Mouse (Mus musculus) megakaryocyte, adult 5-6 weeks (primary cell): ENCODE data around the gene Chchd3. TPM values are rescaled to one million over a fixed set of nuclear protein-coding genes. Genes with fewer than 3 reads are reported as not detected.

ENCODE experiments used
- ATAC-seq: 2 replicates; pipeline ENCODE4 v1.8.0; 2016; ENCODE audit warnings: mild to moderate bottlenecking, inconsistent platforms; ENCODE audit not compliant: poor library complexity, severe bottlenecking
- total RNA-seq, 2 experiments: library from RNA; stranded (forward) in 1 of 2; stranded (reverse) in 1 of 2; fragments of 153-499, 151-499 nt in 1 of 2; fragments of 221-1000, 200-1000 nt in 1 of 2; gene quantifications; 2 replicates each; pipeline versions ENCODE4 v1.2.3 to v1.2.4; 2015 to 2017

Chchd3 gene
- total RNA-seq, 2 experiments from 2014 or later = 62.2 to 113 TPM

DNA sequence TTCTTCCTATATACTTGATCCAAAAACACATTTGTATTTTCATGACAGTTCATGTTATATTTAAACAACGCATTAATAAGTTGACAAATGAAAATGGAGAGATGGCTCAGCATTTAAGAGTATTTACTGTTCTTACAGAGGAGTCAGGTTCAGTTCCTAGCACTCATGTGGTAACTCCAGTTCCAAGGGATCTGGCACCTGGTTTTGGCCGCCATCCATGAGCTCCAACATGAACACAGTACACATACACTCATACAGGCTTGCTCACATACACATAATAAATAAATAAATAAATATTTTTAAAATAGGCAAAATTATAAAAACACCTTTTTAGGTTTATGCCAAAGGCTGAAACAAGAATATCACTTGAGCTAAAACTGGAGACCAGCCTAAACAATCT lies 35.0 kb downstream of the Chchd3 start:
- ATAC-seq = no peak

DNA sequence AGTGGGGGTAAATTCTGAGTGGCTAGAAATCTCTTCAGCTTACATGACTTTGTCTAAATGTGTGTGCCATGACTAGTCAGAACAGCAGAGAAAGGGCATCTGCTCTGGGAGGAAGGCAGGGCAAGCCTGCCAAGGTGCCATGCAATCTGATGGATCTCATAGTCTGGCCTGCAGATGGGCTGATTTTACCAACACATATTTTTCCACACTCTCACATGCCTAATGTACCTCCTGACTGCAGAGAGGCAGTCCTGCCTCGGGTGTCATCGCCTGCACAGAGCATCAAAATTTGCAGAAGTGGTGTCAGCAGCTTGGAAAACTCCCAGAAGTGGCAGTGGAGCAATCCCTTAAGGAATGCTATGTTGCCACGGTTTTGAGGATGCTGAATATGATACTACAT lies 55.5 kb downstream of the Chchd3 start:
- ATAC-seq = no peak

DNA sequence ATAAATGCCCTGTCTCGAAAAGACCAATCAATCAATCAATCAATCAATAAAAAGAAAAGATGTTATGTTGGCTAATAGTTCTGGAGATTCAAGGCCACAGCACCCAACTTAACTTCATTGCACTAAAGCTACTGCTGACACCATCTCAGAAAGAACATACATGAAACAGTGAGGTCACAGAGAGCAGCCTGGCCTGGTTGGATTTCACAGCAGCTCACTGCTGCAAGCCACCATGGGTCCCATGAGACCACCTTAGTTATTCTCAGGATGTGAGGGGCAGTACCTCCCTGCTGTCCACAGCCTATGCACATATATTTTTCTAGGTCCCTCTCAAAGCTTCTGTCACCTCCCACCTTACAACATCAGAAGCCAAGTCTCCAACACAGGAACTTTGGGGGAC lies 57.1 kb downstream of the Chchd3 start:
- no peak for ATAC-seq

DNA sequence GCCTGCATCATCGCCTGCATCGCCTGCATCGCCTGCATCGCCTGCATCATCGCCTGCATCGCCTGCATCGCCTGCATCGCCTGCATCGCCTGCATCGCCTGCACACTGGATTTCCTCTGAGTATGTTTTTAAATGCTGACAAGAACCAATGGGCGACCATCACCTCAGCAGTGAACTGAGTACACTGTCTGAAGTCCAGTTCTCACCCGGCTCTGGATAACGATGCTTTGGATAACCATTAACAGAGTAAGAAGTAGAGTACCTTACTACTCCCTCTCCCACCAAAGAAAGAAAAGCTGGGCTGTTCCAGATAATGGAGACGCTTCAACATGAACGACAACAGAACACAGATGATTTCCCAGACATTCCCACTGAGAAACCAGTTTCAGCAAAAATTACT lies 58.8 kb downstream of the Chchd3 start:
- no peak for ATAC-seq

DNA sequence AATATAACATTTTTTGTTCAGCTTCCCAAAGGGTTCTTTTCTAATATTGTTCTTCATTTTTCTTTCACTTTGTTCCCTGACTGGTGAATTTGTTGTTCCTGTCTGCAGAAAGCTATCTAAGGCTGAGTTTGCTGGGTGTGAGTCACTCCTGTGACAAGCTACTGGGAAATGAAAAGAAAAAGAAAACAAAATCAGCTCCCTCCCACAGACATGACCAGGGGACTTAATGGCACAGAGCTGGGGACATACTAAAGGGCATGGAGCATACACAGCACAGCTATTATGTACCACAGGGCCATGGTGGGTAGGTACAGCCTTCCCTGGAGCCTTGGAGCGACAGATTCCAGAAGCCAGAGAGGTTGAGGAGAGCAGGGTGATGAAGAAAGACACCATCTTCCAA lies 63.5 kb downstream of the Chchd3 start:
- no peak for ATAC-seq

DNA sequence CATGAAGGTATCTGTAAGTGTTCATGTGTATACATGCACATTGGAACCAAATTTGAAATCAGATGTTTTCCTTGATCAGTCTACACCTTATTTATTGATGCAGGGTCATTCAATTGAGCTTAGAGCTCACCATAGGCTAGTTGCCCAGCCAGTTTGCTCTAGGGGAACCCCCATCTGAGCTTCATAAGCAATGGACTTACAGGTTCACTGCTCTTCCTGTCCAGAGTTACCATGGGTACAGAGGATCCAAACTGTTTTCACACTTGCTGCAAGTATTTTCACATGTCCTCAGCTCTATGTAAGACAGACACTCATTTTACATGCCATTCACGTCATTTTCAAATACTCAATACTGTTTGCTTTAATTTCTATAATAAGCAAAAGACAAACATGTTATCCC lies 66.2 kb downstream of the Chchd3 start:
- no peak for ATAC-seq

DNA sequence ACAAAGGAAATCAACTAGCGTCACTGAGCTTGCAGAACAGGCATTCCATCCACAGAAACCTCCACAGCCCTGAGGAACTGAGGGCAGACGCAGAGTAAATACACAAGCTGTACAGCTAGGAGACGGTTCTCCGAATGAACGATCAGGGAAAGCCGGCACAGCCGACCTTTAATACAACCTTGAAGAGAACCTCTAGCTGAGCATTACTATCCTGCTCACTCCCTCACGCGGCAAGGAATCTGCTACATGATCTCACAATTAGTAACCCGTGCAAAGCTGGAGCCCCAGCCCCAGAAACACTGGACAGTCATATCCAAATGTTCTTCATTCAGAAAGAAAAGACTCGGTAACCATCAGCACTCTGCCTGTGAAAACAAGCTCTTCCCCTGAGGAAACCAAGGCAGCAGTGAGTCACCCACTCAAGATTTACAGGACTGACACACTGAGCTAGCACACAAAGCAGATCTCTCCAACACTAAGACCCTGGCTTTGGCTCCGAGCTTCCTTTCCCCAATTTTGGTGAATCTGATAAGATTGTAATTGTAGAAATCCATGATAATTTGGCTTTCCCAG lies 69.9 kb downstream of the Chchd3 start:
- no peak for ATAC-seq

DNA sequence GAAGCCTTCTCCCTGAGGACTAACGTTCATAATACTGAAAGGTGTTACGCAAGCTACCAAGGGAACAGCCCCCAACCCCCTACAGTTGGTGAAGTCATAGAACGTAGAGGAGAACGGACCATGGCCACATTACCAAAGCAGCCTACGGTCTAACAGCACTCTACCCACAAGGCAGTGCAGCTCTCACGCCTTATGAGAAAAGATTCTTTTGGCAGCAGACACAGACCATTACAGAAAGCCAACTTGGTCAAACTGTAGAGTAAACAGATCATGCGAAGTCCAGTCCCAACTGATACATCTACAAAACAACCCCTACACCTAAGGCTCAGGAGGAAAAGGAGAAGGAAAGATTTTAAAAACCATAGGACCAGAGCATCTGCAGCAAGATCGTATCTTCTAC lies 71.5 kb downstream of the Chchd3 start:
- ATAC-seq = no peak

DNA sequence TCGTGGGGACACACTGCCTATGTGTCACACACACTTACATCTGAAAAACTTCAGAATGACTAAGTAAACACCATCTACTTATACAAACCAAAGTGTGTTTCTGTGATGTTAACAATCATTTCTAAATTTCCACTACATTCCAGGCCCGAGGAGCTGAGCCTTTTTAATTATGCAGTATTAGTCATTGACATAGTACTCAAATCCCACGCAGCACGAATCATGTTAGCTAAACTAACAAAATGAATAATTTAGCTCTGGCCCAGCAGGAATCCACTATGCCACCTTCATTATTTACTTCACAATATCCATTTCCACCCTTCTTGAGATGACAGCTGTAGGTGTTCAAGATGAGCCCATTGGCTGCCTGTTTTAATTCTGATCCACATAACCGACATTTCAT lies 76.2 kb downstream of the Chchd3 start:
- ATAC-seq = no peak

DNA sequence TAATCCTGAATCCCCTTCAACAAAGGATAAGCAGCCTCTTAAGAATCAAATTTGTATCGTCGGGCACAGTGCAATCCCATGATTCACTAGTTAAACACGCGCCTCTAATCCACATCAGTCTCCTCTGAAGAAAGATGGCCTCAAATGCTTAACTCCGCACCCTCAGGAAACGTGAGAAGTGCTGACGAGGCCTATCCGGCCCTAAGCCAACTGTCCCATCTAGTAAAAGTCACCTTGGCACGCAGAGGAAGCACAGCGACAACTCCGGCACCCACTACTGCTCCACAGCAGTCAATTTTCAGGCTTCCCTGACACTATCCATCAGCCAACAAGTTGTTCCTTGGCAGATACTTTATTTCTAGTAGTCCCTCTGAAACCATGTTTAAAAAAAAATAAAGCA lies 78.8 kb downstream of the Chchd3 start:
- ATAC-seq = no peak

DNA sequence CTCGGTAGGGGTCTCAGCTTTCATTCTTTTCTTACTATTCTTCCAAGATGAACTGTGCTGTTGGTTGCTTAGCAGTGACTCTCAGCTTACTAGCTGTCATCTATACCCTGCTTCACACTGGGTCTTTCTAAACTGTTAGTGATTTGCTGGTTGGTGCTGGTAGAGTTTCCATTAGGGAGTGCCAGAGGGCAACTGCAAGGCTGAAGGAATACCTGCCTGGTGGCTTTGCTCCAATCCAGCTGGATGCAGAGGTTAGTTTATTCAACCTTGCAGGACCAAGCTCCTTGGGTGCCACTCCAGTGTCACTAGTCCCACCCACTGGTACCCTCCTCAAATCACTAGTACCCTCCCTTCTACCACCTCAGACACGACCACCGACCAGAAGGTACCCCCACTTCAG lies 81.2 kb downstream of the Chchd3 start:
- ATAC-seq = no peak

DNA sequence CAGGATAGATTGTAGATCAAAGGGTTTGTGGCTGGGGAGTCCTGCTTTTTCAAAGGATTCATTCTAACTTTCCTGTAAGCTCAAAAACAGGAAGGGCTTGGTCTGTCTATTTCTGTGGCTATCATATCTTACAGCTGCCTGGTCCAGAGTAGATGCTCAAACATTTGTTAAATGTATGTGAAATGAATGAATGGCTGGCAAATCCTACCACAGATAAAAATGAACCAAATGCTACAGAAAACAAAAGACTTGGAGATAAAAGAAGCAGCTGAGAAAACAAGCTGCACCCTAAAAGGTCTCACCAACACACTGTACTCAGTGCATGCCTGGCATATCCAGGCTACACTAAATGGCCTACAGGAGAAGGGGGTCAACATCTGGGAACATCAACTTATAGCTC lies 88.1 kb downstream of the Chchd3 start:
- ATAC-seq = no peak

DNA sequence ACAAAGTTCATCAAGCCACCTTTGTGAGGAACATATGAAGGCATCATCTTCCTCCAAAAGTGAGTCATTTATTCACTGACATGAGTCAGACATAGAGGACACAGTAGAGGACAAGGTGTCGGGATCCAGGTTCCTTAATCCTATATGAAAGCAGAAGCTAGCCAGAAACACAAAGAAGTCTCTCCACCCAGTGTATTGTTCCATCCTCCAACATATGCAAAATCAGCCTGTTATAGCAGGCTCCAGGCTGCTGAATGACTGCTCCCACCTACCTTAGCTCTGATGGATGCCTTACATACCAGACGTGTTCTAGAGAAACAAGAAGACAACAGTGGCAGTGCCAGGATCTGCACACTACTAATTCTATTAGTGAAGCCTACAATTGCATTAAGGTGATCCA lies 91.1 kb downstream of the Chchd3 start:
- ATAC-seq = no peak

DNA sequence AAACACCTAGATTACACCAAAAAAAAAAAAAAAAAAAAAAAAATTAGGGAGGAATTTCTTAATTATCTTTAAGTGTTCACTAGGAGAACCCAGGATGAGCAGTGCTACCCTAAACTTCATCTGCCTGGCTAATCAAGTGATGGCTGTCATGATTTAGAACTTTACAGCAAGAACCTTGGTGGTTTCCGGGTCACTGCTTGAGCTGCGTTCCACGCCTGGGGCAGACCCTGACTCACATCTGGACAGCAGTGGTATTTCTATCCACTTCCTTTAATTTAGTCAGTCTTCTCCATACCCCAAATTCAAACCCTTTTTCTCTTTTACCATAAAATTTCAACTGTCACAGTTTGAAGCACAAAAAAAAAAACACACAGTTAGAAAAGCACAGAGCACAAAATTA lies 98.0 kb downstream of the Chchd3 start:
- ATAC-seq = no peak

DNA sequence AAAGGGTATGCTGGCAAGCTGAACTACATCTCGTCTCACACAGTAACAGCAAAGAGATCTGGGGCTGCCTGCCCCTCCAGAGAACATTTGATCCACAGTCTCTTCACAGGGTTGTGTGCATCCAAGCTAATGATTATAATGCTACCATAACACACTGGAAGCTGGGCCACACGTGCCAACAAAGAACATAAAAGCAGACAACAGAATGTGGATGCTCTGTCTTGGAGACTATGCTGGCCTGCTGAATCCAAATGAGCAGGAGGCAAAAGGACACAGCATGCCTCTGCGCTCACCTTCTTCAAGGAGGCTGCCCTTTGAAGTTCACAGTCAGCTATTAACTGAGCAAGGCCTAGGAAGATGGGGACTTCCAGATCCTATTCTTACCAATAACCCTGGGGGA lies 98.6 kb downstream of the Chchd3 start:
- ATAC-seq = no peak

DNA sequence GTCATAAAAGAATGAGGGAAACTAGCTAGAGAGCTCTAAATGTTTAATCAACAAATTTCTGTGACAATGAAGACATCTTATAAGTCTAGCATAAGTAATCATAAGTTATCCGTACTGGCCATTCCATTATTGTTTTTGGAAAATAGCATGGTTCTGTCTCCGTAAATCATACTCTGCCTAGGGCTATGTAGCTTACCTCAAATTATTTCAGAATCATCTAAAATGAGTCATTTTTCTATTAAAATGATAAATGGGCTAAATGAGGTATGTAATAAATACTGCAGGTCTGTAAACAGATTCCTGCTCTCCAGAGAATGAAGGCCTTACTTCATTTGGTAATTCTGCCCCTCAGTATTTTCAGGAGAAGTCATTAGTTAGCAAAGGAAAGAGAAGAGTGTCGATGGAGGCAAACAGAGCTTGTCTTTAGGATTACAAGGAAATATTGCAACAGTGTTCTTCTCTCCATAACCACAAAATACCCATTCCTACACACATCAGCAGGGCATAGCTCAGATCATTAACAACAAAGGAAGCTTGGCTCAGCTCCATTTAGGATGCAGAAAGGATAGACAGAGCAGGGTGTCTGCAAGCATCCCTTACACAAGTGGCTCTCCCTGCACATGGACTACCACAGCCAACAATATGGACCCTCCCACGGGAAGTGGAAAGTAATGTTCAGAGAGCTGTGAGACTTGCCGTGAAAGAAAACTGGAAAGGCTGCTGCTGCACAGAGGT lies 100.1 kb downstream of the Chchd3 start:
- no peak for ATAC-seq

DNA sequence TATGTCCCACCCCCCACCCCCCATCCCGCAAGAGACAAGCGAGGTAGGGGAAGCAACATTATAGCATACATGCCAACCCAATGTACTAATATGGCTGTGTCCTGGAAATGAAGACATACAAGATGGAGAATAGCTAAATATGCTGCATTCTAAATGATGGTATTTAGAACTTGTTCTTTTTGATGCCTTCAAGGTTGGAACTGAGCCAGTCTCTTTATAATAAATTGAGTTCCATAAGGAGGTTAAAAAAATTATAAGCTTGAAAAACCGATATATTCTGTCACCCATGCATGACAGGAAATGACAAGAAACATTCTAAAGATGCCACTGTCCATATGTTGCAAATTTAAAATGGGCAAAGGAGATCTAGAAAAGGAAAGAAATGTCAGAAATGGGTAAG lies 104.6 kb downstream of the Chchd3 start:
- no peak for ATAC-seq

DNA sequence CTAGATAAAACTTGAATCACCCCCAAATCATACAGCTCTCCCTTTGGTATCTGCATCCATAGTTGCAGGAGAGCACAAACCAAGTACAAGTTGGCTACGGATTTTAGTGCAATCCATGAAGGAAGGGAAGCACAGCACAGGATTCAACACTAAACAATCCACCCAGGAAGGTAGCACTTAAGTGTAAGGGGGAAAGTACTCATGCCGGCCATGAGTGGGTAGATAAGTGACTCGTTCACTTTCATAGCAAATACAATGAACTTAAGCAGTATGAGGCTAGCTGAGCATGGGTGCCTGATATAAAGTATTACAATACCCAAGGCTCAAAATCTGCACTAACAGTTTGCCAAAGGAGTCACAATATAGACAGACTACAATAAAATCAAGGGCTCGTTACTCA lies 109.1 kb downstream of the Chchd3 start:
- ATAC-seq = no peak

DNA sequence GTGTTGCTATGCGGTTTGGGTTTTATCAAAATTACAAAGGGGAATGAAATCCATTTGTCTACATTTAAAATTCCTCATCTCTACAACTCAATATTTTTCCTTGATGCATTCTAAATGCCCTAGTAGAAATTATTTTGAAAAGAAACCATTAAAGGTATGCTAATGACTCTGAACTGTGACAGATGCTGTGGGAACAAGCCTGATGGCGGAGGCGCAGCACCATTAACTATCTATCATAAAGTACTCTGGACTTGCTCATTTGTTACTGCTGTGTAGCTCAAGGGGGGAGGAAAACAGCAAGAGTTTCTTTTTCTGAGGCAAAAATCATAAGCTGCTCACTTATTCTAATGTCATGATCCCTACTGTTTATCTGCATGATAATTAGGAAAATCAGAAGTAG lies 110.4 kb downstream of the Chchd3 start:
- no peak for ATAC-seq

DNA sequence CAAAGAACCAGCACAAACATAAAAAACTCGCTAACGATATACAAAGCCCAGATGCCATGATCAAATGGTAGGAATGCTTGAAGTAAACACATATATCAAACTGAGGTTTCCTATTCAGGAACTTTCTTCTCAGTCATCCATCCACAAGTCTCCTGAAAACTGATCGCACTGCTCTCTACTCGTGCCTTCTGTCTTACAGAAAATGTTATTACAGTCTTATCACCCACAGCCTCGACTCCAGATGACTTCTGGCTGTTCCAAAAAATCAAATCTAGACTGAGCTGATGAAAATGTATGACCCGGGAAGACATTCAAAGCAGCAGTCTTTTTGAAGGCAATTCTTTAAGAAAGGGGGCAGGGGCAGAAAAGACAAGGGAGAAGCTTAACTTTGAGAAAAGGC lies 112.8 kb downstream of the Chchd3 start:
- ATAC-seq = no peak

DNA sequence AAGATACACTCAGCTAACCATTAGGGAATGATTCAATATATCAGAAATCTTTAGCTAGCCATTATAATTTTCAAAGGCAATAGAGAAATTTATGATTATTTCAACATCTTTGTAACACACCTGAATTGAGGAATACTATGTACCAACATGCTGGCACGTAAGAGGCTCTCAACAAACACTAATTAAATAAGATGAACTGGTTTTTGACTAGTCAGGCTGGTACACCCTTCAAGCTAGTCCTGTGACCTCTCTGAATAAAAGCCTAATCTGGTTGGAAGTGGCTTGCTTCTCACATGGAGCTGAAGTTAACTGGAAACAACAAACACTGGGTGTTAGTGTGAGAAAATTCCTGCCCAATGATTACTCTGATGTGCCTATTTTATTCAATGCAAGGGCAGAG lies 115.1 kb downstream of the Chchd3 start:
- ATAC-seq = no peak

DNA sequence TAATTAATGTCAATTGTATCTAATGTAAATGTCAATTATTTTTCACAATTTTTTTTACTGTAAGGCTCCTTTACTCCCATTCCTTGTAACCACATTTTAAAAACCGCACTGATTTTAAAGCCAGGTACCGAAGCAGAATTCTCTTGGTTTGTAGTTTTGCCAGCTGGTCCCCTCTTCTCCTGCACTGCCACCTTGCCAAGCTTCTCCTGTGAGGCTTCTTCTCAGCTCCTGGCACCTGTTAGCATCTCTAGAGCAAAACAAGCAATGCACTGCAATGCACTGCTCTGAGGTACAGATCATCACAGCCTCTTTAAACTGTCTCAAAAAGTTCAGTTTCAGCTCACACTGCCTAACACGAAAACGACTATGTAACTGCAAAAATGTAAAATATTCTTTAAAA lies 116.4 kb downstream of the Chchd3 start:
- no peak for ATAC-seq

DNA sequence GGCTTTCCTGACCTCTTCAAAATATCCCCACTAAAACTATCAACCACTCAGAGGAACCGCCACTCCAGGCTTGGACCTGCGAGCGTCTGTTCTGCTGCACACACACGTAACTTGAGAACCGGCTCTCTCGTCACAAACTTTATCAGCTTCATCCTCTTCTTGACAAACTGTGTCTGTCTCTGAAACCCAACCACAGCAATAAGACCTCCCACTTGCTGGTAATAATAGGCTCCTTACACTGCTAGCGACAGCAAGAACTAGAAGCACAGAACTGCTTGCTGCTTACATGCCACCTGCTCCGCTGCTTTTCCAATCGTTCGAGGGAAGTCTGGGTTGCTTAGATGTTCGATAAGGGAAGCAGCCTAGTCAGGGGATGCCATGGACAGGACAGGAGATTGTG lies 119.8 kb downstream of the Chchd3 start:
- no peak for ATAC-seq
